Mouse (Mus musculus): ENCODE measurements around the gene Lrrc55. TPM values are rescaled to one million over a fixed set of nuclear protein-coding genes. Genes with fewer than 3 reads are reported as not detected.

Gene Lrrc55
- polyA plus RNA-seq (2012; rRNA removed) = 0.60 and 0.89 TPM in 2 replicates

DNA sequence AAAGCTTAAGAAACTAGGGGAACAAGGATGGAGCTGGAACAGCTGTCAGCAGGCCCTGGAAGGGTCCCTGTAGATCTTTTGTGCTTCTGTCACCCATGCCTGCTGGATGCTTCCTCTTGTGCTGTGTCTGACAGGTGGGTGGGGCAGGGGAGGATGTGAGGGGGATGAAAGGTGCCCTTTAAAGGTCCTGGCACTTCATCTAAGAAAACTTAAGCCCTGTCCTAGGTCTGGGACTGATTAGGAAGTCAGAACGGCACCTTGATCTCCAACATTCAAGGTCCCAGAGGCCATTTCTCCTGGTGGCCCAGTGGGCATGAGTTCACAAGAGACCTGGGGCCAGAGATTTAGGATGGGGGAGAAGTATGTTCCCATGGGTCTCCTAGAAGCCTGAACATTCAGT lies at the start of gene Lrrc55:
Gene Lrrc55, minus strand, starts transcription at position 297 of the 400 bp plus-strand sequence.

DNA sequence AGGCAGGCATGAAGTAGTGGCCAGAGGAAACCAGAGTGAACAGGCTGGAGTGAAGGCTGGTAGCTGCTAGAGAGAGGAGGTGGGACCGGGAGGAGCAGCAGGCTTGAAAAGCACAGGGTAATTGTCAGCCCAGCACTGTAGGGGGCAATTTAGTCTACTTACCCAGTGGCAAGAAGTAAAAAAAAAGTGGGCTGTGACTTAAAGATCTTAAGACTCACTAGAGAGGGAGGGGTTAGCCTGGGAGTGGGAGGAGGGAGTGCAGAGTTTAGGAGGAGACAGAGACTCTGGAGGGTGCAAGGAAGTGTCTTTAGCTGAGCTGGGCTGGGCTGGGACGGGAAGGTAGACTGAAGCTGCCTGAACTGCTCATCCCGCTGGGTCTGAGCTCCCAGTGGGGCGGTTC lies 60.9 kb downstream of the Lrrc55 start, which contains the start of gene Aplnr:
Gene Aplnr, plus strand, starts transcription at position 137 of the 400 bp plus-strand sequence.

Other genes with a start within 250 kb of the Lrrc55 start
- 0.32 TPM in 1 of 2 replicates, not detected in the other for gene Prg2, start 216.7 kb downstream of the Lrrc55 start, polyA plus RNA-seq (2012; rRNA removed)
- gene Prg3, start 209.0 kb downstream of the Lrrc55 start, polyA plus RNA-seq (2012; rRNA removed) = not detected in 2 replicates
- gene Ssrp1, start 160.0 kb downstream of the Lrrc55 start, polyA plus RNA-seq (2012; rRNA removed) = 30.6 and 34.4 TPM in 2 replicates
- gene P2rx3, start 159.7 kb downstream of the Lrrc55 start, polyA plus RNA-seq (2012; rRNA removed) = 0.42 and 0.67 TPM in 2 replicates
- gene Tnks1bp1, start 149.2 kb downstream of the Lrrc55 start, polyA plus RNA-seq (2012; rRNA removed) = 75.1 and 83.2 TPM in 2 replicates
- gene Aplnr, start 61.0 kb downstream of the Lrrc55 start, polyA plus RNA-seq (2012; rRNA removed) = 1.7 and 2.8 TPM in 2 replicates
- not detected in 2 replicates for gene Olfr987, start 142.1 kb upstream of the Lrrc55 start, polyA plus RNA-seq (2012; rRNA removed)
- gene Olfr988, start 166.0 kb upstream of the Lrrc55 start, polyA plus RNA-seq (2012; rRNA removed) = not detected in 2 replicates
- not detected in 2 replicates for gene Olfr992, start 212.3 kb upstream of the Lrrc55 start, polyA plus RNA-seq (2012; rRNA removed)
- not detected in 2 replicates for gene Olfr993, start 217.7 kb upstream of the Lrrc55 start, polyA plus RNA-seq (2012; rRNA removed)
- gene Olfr994, start 239.3 kb upstream of the Lrrc55 start, polyA plus RNA-seq (2012; rRNA removed) = not detected in 2 replicates
- not detected in 2 replicates for gene Olfr995, start 246.4 kb upstream of the Lrrc55 start, polyA plus RNA-seq (2012; rRNA removed)

Data from stomach, adult 2 months (tissue).